Mouse (Mus musculus): ENCODE results near the gene Gli2.

The Gli2 gene

GRCm38 (mm10) chr1:118994482-118995105 is 58.8 kb downstream of the Gli2 start:
- no peak for DNase-seq (ENCODE audit: low spot score)

GRCm38 (mm10) chr1:118993775-118994174 is 59.6 kb downstream of the Gli2 start:
- no peak for DNase-seq (ENCODE audit: low spot score)

GRCm38 (mm10) chr1:118988331-118988730 is 65.1 kb downstream of the Gli2 start:
- no peak for DNase-seq (ENCODE audit: low spot score)

GRCm38 (mm10) chr1:118987538-118987937 is 65.9 kb downstream of the Gli2 start:
- no peak for DNase-seq (ENCODE audit: low spot score)

GRCm38 (mm10) chr1:118983389-118983788 is 70.0 kb downstream of the Gli2 start:
- no peak for DNase-seq (ENCODE audit: low spot score)

GRCm38 (mm10) chr1:118982805-118983211 is 70.6 kb downstream of the Gli2 start:
- no peak for DNase-seq (ENCODE audit: low spot score)

- DNase-seq (ENCODE audit: low spot score), result peak; percentile 37
Measured at GRCm38 (mm10) chr1:118981943-118982804, 71.2 kb downstream of the Gli2 start.

GRCm38 (mm10) chr1:118980636-118981035 is 72.8 kb downstream of the Gli2 start:
- DNase-seq (ENCODE audit: low spot score), result no peak

GRCm38 (mm10) chr1:118976596-118976995 is 76.8 kb downstream of the Gli2 start:
- DNase-seq (ENCODE audit: low spot score), result peak; percentile 78

- no peak for DNase-seq (ENCODE audit: low spot score)
Measured at GRCm38 (mm10) chr1:118975376-118975775, 78.0 kb downstream of the Gli2 start.

- DNase-seq (ENCODE audit: low spot score), result no peak
Measured at GRCm38 (mm10) chr1:118970068-118970467, 83.4 kb downstream of the Gli2 start.

GRCm38 (mm10) chr1:118969409-118969808 is 84.0 kb downstream of the Gli2 start:
- DNase-seq (ENCODE audit: low spot score), result no peak

- DNase-seq (ENCODE audit: low spot score), result no peak
Measured at GRCm38 (mm10) chr1:118968661-118969179, 84.7 kb downstream of the Gli2 start.

GRCm38 (mm10) chr1:118967976-118968375 is 85.4 kb downstream of the Gli2 start:
- DNase-seq (ENCODE audit: low spot score), result no peak

- peak; percentile 23 for DNase-seq (ENCODE audit: low spot score)
Measured at GRCm38 (mm10) chr1:118967281-118967680, 86.1 kb downstream of the Gli2 start.

- DNase-seq (ENCODE audit: low spot score), result no peak
Measured at GRCm38 (mm10) chr1:118958644-118959043, 94.8 kb downstream of the Gli2 start.

- DNase-seq (ENCODE audit: low spot score), result no peak
Measured at GRCm38 (mm10) chr1:118955791-118956190, 97.6 kb downstream of the Gli2 start.

- no peak for DNase-seq (ENCODE audit: low spot score)
Measured at GRCm38 (mm10) chr1:118954434-118955301, 98.8 kb downstream of the Gli2 start.

- no peak for DNase-seq (ENCODE audit: low spot score)
Measured at GRCm38 (mm10) chr1:118953031-118953430, 100.4 kb downstream of the Gli2 start.

- DNase-seq (ENCODE audit: low spot score), result no peak
Measured at GRCm38 (mm10) chr1:118952318-118952717, 101.1 kb downstream of the Gli2 start.

GRCm38 (mm10) chr1:118948407-118948806 is 105.0 kb downstream of the Gli2 start:
- no peak for DNase-seq (ENCODE audit: low spot score)

- no peak for DNase-seq (ENCODE audit: low spot score)
Measured at GRCm38 (mm10) chr1:118947221-118947620, 106.2 kb downstream of the Gli2 start.
